Mouse (Mus musculus) limb, embryonic 12.5 days (tissue): Measurements from ENCODE around the gene Kansl1. TPM values are rescaled to one million over a fixed set of nuclear protein-coding genes. Genes with fewer than 3 reads are reported as not detected.
A peak's percentile ranks its signal among the peaks of the same experiment; 100 is the strongest.
"Not testable (repeated sequence)": the region's sequence is repeated elsewhere in the genome, so short reads cannot be mapped to it uniquely, and the experiment has no call there.

Source experiments
- ATAC-seq: fragments of 200-750 bp; cut with Nextera tagmentation; 2 replicates; pipeline ENCODE4 v1.8.0; 2017; ENCODE audit warnings: low read depth, moderate TSS enrichment; ENCODE audit not compliant: insufficient number of reproducible peaks, insufficient read depth, low FRiP score, low TSS enrichment
- H3K27ac ChIP-seq: fragments of 300-500 bp; sonication (generic); 2 replicates; pipeline ENCODE4 v1.5.1; 2016; ENCODE audit warnings: mild to moderate bottlenecking, moderate library complexity
- H3K27me3 ChIP-seq: fragments of 300-500 bp; sonication (generic); 2 replicates; pipeline ENCODE4 v1.6.1; 2016; ENCODE audit warnings: mild to moderate bottlenecking, moderate library complexity
- H3K36me3 ChIP-seq: fragments of 300-500 bp; sonication (generic); 2 replicates; pipeline ENCODE4 v1.6.1; 2016; ENCODE audit warnings: mild to moderate bottlenecking, moderate library complexity
- H3K4me1 ChIP-seq: fragments of 300-500 bp; sonication (generic); replicated peaks from 2 replicates; pipeline ENCODE4 v1.6.1; 2016
- H3K4me2 ChIP-seq: fragments of 300-500 bp; sonication (generic); 2 replicates; pipeline ENCODE4 v1.6.1; 2016; ENCODE audit warnings: mild to moderate bottlenecking, moderate library complexity
- H3K4me3 ChIP-seq: fragments of 300-500 bp; sonication (generic); replicated peaks from 2 replicates; pipeline ENCODE4 v1.5.1; 2016; ENCODE audit warnings: mild to moderate bottlenecking
- H3K9ac ChIP-seq: fragments of 300-500 bp; sonication (generic); replicated peaks from 2 replicates; pipeline ENCODE4 v1.6.1; 2016; ENCODE audit warnings: mild to moderate bottlenecking, moderate library complexity
- H3K9me3 ChIP-seq: fragments of 300-500 bp; sonication (generic); 2 replicates; pipeline ENCODE4 v1.6.1; 2016; ENCODE audit warnings: mild to moderate bottlenecking, moderate library complexity
- WGBS: fragments of 180-500 bp; shearing (Covaris S2); methylation state at CpG from one replicate; pipeline ENCODE4 v1.1.7; 2016; 5-methylcytosine and 5-hydroxymethylcytosine counted together
- polyA plus RNA-seq: library from polyadenylated mRNA; unstranded; fragments of >200 nt; fragmentation: Nextera tagmentation; extraction: Ambion mirVana; gene quantifications from 2 replicates; pipeline ENCODE4 v1.2.1, GENCODE M21; 2016

Gene Kansl1
- polyA plus RNA-seq, 1 experiment from 2014 or later = 30.9 TPM

DNA sequence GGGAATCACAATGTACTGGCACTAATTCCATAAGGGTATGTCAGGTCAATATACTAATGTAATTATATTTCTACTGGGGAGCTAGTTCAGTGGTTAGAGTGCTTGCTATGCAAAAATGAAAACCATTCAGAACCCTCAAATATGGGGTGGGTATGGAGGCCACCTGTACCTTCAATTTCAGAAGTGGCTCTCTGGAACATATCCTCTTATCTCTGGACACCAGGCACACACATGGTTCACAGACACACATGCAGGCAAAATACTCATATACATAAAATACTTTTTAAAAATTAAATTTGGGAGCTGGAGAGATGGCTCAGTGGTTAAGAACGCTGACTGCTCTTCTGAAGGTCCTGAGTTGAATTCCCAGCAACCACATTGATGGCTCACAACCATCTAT lies 16.0 kb downstream of the Kansl1 start:
- ATAC-seq = no peak
- Histone ChIP-seq H3K4me3 (no peak overlapping the region), H3K27me3 (no peaks in the 10 kb centered on the region), H3K27ac (no peak overlapping the region), H3K36me3 (peaks cover 17% of the 10 kb centered on the region; the same call in 1 of the 2 replicates), H3K9me3 (peaks cover 3% of the 10 kb centered on the region; the same call in 1 of the 2 replicates), H3K4me1 (no peaks in the 10 kb centered on the region), H3K4me2 (no peak overlapping the region), H3K9ac (no peak overlapping the region)
- WGBS = 85% methylated on average over 1 of the region's 1 CpGs

DNA sequence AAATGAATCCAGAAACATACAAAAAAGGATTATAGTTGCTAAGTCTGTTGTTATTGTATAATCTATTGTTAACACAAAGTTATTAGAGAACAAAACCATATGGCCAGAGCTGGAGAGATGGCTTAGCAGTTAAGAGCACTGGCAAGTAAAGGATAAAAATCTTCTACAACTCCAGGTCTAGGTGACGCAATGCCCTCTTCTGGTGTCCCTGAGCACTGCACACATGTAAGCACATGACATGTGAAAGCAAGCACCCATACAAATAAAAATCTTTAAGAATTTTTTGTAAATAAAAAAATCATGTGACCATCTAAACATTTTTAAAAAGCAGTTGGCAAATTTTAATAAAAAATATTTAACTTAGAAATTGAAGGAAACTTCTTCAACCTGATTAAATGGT lies 17.4 kb downstream of the Kansl1 start:
- Histone ChIP-seq H3K27ac (no peak overlapping the region), H3K4me3 (no peak overlapping the region), H3K4me2 (no peak overlapping the region), H3K9me3 (peaks cover 3% of the 10 kb centered on the region; the same call in 1 of the 2 replicates), H3K9ac (no peak overlapping the region), H3K27me3 (no peaks in the 10 kb centered on the region), H3K4me1 (no peaks in the 10 kb centered on the region), H3K36me3 (peaks cover 18% of the 10 kb centered on the region; the same call in 1 of the 2 replicates)
- 96% methylated on average over 1 of the region's 1 CpGs for WGBS
- no peak for ATAC-seq

GRCm38 (mm10) chr11:104448499-104448898 lies 20.2 kb downstream of the Kansl1 start:
- H3K27me3 ChIP-seq, H3K4me3 ChIP-seq, ATAC-seq, H3K9ac ChIP-seq, H3K9me3 ChIP-seq, H3K4me1 ChIP-seq, H3K4me2 ChIP-seq, H3K27ac ChIP-seq: not testable (repeated sequence)
- WGBS = 68% methylated on average over 2 of the region's 2 CpGs
- H3K36me3 ChIP-seq = peaks cover 12% of the 10 kb centered on the region; the same call in 1 of the 2 replicates

DNA sequence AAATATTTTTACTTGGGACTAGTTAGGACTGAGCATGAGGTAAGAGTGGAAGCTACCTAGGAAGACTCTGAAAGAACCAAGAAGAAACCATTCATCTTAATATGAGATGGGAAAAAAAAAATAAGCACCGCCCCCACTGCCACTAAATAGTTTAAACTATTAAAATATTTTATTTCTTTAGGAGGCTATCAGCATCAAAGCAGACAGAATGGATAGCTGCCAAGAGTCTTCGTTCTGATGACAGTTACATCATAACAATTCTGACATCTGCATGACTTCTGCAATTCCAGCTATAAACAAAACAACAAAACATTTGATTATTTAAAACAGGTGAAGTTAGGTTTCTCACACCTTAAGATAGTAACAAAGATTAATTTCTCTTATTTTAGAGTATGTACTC lies 23.1 kb downstream of the Kansl1 start:
- Histone ChIP-seq H3K4me1 (no peaks in the 10 kb centered on the region), H3K9me3 (peaks cover 3% of the 10 kb centered on the region; the same call in 1 of the 2 replicates), H3K27me3 (no peaks in the 10 kb centered on the region), H3K9ac (no peak overlapping the region), H3K4me3 (no peak overlapping the region), H3K27ac (no peak overlapping the region), H3K36me3 (peaks cover 7% of the 10 kb centered on the region; the same call in 1 of the 2 replicates), H3K4me2 (no peak overlapping the region)
- WGBS = 92% methylated on average over 2 of the region's 2 CpGs
- ATAC-seq = no peak

- H3K9me3 ChIP-seq = peaks cover 3% of the 10 kb centered on the region; the same call in 1 of the 2 replicates
- ATAC-seq = no peak
- no peaks in the 10 kb centered on the region for H3K4me1 ChIP-seq
- H3K27me3 ChIP-seq = no peaks in the 10 kb centered on the region
- H3K4me2 ChIP-seq = no peak overlapping the region
- H3K4me3 ChIP-seq = no peak overlapping the region
- H3K9ac ChIP-seq = no peak overlapping the region
- H3K36me3 ChIP-seq = peaks cover 7% of the 10 kb centered on the region; the same call in 1 of the 2 replicates
- H3K27ac ChIP-seq = no peak overlapping the region
- 89% methylated on average over 1 of the region's 1 CpGs for WGBS
Observed at GRCm38 (mm10) chr11:104445044-104445443, 23.6 kb downstream of the Kansl1 start.

GRCm38 (mm10) chr11:104443359-104443758 lies 25.3 kb downstream of the Kansl1 start:
- no peaks in the 10 kb centered on the region for H3K27me3 ChIP-seq
- H3K9me3 ChIP-seq = no peaks in the 10 kb centered on the region
- 0 out of 2 replicates have a peak, but pooled peaks cover 3% of the 10 kb centered on the region for H3K36me3 ChIP-seq
- H3K4me3 ChIP-seq = peak overlapping the region; percentile 80
- H3K4me1 ChIP-seq = no peaks in the 10 kb centered on the region; the same call in 1 of the 2 replicates
- no peak overlapping the region for H3K9ac ChIP-seq
- 51% methylated on average over 2 of the region's 2 CpGs for WGBS
- no peak overlapping the region for H3K27ac ChIP-seq
- H3K4me2 ChIP-seq = peak overlapping the region; percentile 74
- no peak for ATAC-seq

GRCm38 (mm10) chr11:104442333-104443136 lies 26.1 kb downstream of the Kansl1 start:
- Histone ChIP-seq H3K27ac (peak overlapping the region; percentile 100), H3K27me3 (no peaks in the 10 kb centered on the region), H3K4me2 (peak overlapping the region; percentile 74), H3K9ac (peak overlapping the region; percentile 99), H3K4me1 (peaks cover 5% of the 10 kb centered on the region; the same call in 1 of the 2 replicates), H3K9me3 (no peaks in the 10 kb centered on the region), H3K4me3 (peak overlapping the region; percentile 80), H3K36me3 (0 out of 2 replicates have a peak, but pooled peaks cover 3% of the 10 kb centered on the region)
- under 1% methylated on average over 76 of the region's 82 CpGs for WGBS
- ATAC-seq = peak; percentile 96

- Histone ChIP-seq H3K4me3 (peak overlapping the region; percentile 80), H3K9ac (peak overlapping the region; percentile 99), H3K36me3 (no peaks in the 10 kb centered on the region), H3K4me2 (peak overlapping the region; percentile 74), H3K27me3 (no peaks in the 10 kb centered on the region), H3K9me3 (no peaks in the 10 kb centered on the region), H3K4me1 (peaks cover 5% of the 10 kb centered on the region; the same call in 1 of the 2 replicates), H3K27ac (peak overlapping the region; percentile 100)
- WGBS = 0% methylated on average over 55 of the region's 92 CpGs
- peak; percentile 34 for ATAC-seq
Observed at GRCm38 (mm10) chr11:104441475-104442332, 27.0 kb downstream of the Kansl1 start.

GRCm38 (mm10) chr11:104440521-104441474 lies 27.9 kb downstream of the Kansl1 start:
- peak overlapping the region; percentile 80 for H3K4me3 ChIP-seq
- peak overlapping the region; percentile 74 for H3K4me2 ChIP-seq
- 0% methylated on average over 20 of the region's 20 CpGs for whole genome bisulfite sequencing
- no peaks in the 10 kb centered on the region for H3K36me3 ChIP-seq
- H3K27me3 ChIP-seq = no peaks in the 10 kb centered on the region
- peak overlapping the region; percentile 100 for H3K27ac ChIP-seq
- no peaks in the 10 kb centered on the region for H3K9me3 ChIP-seq
- ATAC-seq = no peak
- peaks cover 9% of the 10 kb centered on the region for H3K4me1 ChIP-seq
- H3K9ac ChIP-seq = peak overlapping the region; percentile 99

- Histone ChIP-seq H3K9ac (no peak overlapping the region), H3K4me1 (peaks cover 9% of the 10 kb centered on the region), H3K4me3 (no peak overlapping the region), H3K27me3 (no peaks in the 10 kb centered on the region), H3K27ac (no peak overlapping the region), H3K9me3 (no peaks in the 10 kb centered on the region), H3K36me3 (no peaks in the 10 kb centered on the region), H3K4me2 (peak overlapping the region; percentile 74)
- 60% methylated on average over 2 of the region's 2 CpGs for WGBS
- no peak for ATAC-seq
Observed at GRCm38 (mm10) chr11:104439703-104440102, 29.0 kb downstream of the Kansl1 start.
